Mouse (Mus musculus): Measurements from ENCODE around the gene Fgl2.

DNA sequence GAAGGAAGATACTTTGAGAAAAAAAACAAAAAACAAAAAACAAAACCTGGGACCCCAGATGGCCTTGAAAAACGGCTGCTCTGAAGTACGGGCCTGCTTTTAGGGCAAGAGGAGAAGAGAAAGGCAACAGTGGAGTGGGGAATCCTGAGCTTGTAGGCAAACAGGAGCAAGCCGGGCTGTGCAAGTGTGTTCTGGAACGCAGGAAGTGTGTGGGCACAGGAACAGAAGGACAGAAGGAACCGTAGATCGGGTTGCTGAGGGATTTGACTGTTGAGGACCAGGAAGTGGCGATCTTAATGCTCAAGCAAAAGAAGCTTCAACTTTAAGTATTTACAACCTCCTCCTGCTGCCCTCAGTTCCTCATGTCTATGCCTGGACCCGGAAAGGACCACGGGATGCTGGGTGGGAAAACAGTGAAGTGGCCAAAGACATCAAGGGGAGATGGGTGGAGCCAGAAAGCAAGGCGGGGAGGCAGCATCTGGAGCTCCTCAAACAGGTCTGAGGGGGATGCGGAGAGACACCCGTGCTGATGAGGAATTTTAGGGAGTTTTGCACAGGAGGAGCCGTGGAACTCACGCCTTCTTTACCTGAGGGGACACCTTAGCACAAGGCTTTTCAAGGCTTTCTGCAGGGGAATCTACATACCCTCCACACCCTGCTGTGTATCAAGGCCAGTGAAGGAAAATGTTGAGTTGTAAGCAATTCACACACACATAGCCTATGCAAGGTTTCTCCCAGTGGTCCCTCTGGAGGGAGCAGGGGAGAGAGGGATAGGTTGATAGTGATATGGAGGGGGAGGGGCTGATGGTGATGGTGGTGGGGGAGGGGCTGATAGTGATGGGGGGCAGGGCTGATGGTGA is 11.2 kb downstream of the Fgl2 start:
- TF ChIP-seq CTCF (IDR thresholded peaks at IDR 0.05; ENCODE audit: borderline replicate concordance, control insufficient read depth, extremely low read depth, insufficient read depth, low read length, poor library complexity) (no peak), POLR2A (IDR thresholded peaks at IDR 0.05; ENCODE audit: control insufficient read depth, extremely low read depth, insufficient read depth, low read length, poor library complexity) (no peak)
